Mouse (Mus musculus) cortical plate, adult 2 months (tissue): ENCODE results near the gene Fam227b.
A peak's percentile ranks its signal among the peaks of the same experiment; 100 is the strongest.

Source experiments
- CTCF ChIP-seq: fragments of 200-500 bp; IDR thresholded peaks from 2 replicates; pipeline ENCODE4 v1.5.1; 2011; ENCODE audit warnings: mild to moderate bottlenecking, control low read depth, low read length; ENCODE audit not compliant: insufficient read depth; ENCODE audit errors: extremely low read depth
- POLR2A ChIP-seq: fragments of 200-500 bp; IDR thresholded peaks from 2 replicates; pipeline ENCODE4 v1.6.1; 2011; ENCODE audit warnings: mild to moderate bottlenecking, low read length, control low read depth; ENCODE audit not compliant: insufficient read depth; ENCODE audit errors: extremely low read depth

- TF ChIP-seq CTCF (no peak), POLR2A (peak; percentile 68; the same call in 1 of the 2 replicates)
These were observed at the start of gene Fam227b, which contains the start of gene Dtwd1 for GRCm38 (mm10) chr2:126151855-126152571.
